Mouse (Mus musculus): ENCODE results near the gene Fhl4. TPM values are rescaled to one million over a fixed set of nuclear protein-coding genes. Genes with fewer than 3 reads are reported as not detected.

Gene Fhl4
- 1.5 and 1.9 TPM in 2 replicates for polyA plus RNA-seq (2015; fragmentation: Nextera tagmentation; extraction: Ambion mirVana)

GRCm38 (mm10) chr10:85102247-85103084, at the start of gene Fhl4, which contains the start of gene Tmem263:
Gene Fhl4, minus strand, starts transcription at chr10:85102495.
Gene Tmem263, plus strand, starts transcription at chr10:85102627.

GRCm38 (mm10) chr10:85127395-85128287, 25.3 kb upstream of the Fhl4 start, which contains the start of gene Mterf2:
Gene Mterf2, minus strand, starts transcription at chr10:85128027.

Other genes starting within 250 kb of the Fhl4 start
- 16.0 and 16.2 TPM in 2 replicates for gene Ric8b, start 184.9 kb downstream of the Fhl4 start, polyA plus RNA-seq (2015; fragmentation: Nextera tagmentation; extraction: Ambion mirVana)
- gene Tmem263, start 132 bp upstream of the Fhl4 start, polyA plus RNA-seq (2015; fragmentation: Nextera tagmentation; extraction: Ambion mirVana) = 33.9 and 38.1 TPM in 2 replicates
- 20.1 and 21.2 TPM in 2 replicates for gene Mterf2, start 25.5 kb upstream of the Fhl4 start, polyA plus RNA-seq (2015; fragmentation: Nextera tagmentation; extraction: Ambion mirVana)
- 15.0 and 15.6 TPM in 2 replicates for gene Cry1, start 82.6 kb upstream of the Fhl4 start, polyA plus RNA-seq (2015; fragmentation: Nextera tagmentation; extraction: Ambion mirVana)

Measured in skeletal muscle tissue, postnatal 0 days (tissue).